Mouse (Mus musculus) erythroblast, adult 5-6 weeks (primary cell): ENCODE data around the gene Sprtn. TPM values are rescaled to one million over a fixed set of nuclear protein-coding genes. Genes with fewer than 3 reads are reported as not detected.

Experiments
- ATAC-seq: replicated peaks from 2 replicates; pipeline ENCODE4 v1.8.0; 2016; ENCODE audit warnings: moderate number of reproducible peaks, mild to moderate bottlenecking, moderate TSS enrichment, inconsistent platforms; ENCODE audit not compliant: poor library complexity, low FRiP score, severe bottlenecking
- total RNA-seq, 2 experiments: library from RNA; stranded (forward) in 1 of 2; stranded (reverse) in 1 of 2; fragments of 150-400 nt in 1 of 2; fragments of 200-764, 138-1000 nt in 1 of 2; gene quantifications; 2 replicates each; pipeline versions ENCODE4 v1.2.3 to v1.2.4; 2015 to 2017; ENCODE audit warnings: low replicate concordance in 2 of 2

Gene Sprtn
- total RNA-seq, 2 experiments from 2014 or later, result 8.5 to 10.2 TPM

GRCm38 (mm10) chr8:124898251-124898905 lies 692 bp downstream of the Sprtn start:
- 0 out of 2 replicates have a peak, but pooled peaks have one; percentile 0 for ATAC-seq

- ATAC-seq, result no peak
Measured at GRCm38 (mm10) chr8:124903198-124903597, 5.5 kb downstream of the Sprtn start.

- ATAC-seq, result no peak
Measured at GRCm38 (mm10) chr8:124905482-124905881, 7.8 kb downstream of the Sprtn start.

- no peak for ATAC-seq
Measured at GRCm38 (mm10) chr8:124909936-124910335, 12.2 kb downstream of the Sprtn start.

GRCm38 (mm10) chr8:124910349-124910748 lies 12.7 kb downstream of the Sprtn start:
- no peak for ATAC-seq

- ATAC-seq, result no peak
Measured at GRCm38 (mm10) chr8:124911938-124912872, 14.5 kb downstream of the Sprtn start.

- no peak for ATAC-seq
Measured at GRCm38 (mm10) chr8:124914061-124914460, 16.4 kb downstream of the Sprtn start.

- no peak for ATAC-seq
Measured at GRCm38 (mm10) chr8:124917741-124918484, 20.2 kb downstream of the Sprtn start.

- no peak for ATAC-seq
Measured at GRCm38 (mm10) chr8:124921369-124922279, 23.9 kb downstream of the Sprtn start.

- ATAC-seq, result no peak
Measured at GRCm38 (mm10) chr8:124922490-124923089, 24.9 kb downstream of the Sprtn start.

GRCm38 (mm10) chr8:124923971-124924652 lies 26.4 kb downstream of the Sprtn start:
- ATAC-seq, result no peak

GRCm38 (mm10) chr8:124925544-124926266 lies 28.0 kb downstream of the Sprtn start:
- ATAC-seq, result no peak

GRCm38 (mm10) chr8:124926351-124926771 lies 28.7 kb downstream of the Sprtn start:
- no peak for ATAC-seq

GRCm38 (mm10) chr8:124929006-124929405 lies 31.3 kb downstream of the Sprtn start:
- no peak for ATAC-seq

GRCm38 (mm10) chr8:124930086-124930485 lies 32.4 kb downstream of the Sprtn start:
- ATAC-seq, result no peak

- no peak for ATAC-seq
Measured at GRCm38 (mm10) chr8:124930649-124931048, 33.0 kb downstream of the Sprtn start.

GRCm38 (mm10) chr8:124932435-124932834 lies 34.7 kb downstream of the Sprtn start:
- no peak for ATAC-seq

GRCm38 (mm10) chr8:124935116-124935515 lies 37.4 kb downstream of the Sprtn start:
- no peak for ATAC-seq
